Mouse (Mus musculus) intestine, postnatal 0 days (tissue): ENCODE data around the gene Pigf. TPM values are rescaled to one million over a fixed set of nuclear protein-coding genes. Genes with fewer than 3 reads are reported as not detected.
A peak's percentile ranks its signal among the peaks of the same experiment; 100 is the strongest.

Experiments used
- ATAC-seq: fragments of 200-750 bp; cut with Nextera tagmentation; 2 replicates; pipeline ENCODE4 v1.8.0; 2017; ENCODE audit warnings: mild to moderate bottlenecking, moderate TSS enrichment, moderate library complexity
- H3K27ac ChIP-seq: fragments of 300-500 bp; sonication (generic); 2 replicates; pipeline ENCODE4 v1.5.1; 2014; ENCODE audit warnings: mild to moderate bottlenecking, low read depth, low read length, moderate library complexity
- H3K27me3 ChIP-seq: fragments of 300-500 bp; sonication (generic); replicated peaks from 2 replicates; pipeline ENCODE4 v1.6.1; 2014; ENCODE audit warnings: low read length, mixed read lengths; ENCODE audit not compliant: control insufficient read depth, insufficient read depth
- H3K36me3 ChIP-seq: fragments of 300-500 bp; sonication (generic); 2 replicates; pipeline ENCODE4 v1.6.1; 2014; ENCODE audit warnings: mild to moderate bottlenecking, moderate library complexity; ENCODE audit not compliant: control insufficient read depth, insufficient read depth
- H3K4me1 ChIP-seq: fragments of 300-500 bp; sonication (generic); replicated peaks from 2 replicates; pipeline ENCODE4 v1.6.1; 2014; ENCODE audit warnings: antibody characterized with exemption, low read length, mixed read lengths; ENCODE audit not compliant: control insufficient read depth, insufficient read depth
- H3K4me2 ChIP-seq: fragments of 300-500 bp; sonication (generic); replicated peaks from 2 replicates; pipeline ENCODE4 v1.6.1; 2014; ENCODE audit warnings: low read depth, mild to moderate bottlenecking, moderate library complexity
- H3K4me3 ChIP-seq: fragments of 300-500 bp; sonication (generic); 2 replicates; pipeline ENCODE4 v1.5.1; 2014; ENCODE audit warnings: low read depth, low read length
- H3K9ac ChIP-seq: fragments of 300-500 bp; sonication (generic); 2 replicates; pipeline ENCODE4 v1.6.1; 2014; ENCODE audit warnings: mild to moderate bottlenecking, low read depth, low read length
- H3K9me3 ChIP-seq: fragments of 300-500 bp; sonication (generic); 2 replicates; pipeline ENCODE4 v1.6.1; 2016; ENCODE audit warnings: mixed run types; ENCODE audit not compliant: control insufficient read depth
- CTCF ChIP-seq: sonication (generic); IDR thresholded peaks from 2 replicates; pipeline ENCODE4 v1.5.1; 2016; ENCODE audit warnings: low read depth, mild to moderate bottlenecking, control low read depth, antibody characterized with exemption, moderate library complexity
- WGBS: fragments of 180-500 bp; shearing (Covaris S2); extraction: QIAGEN DNeasy Blood & Tissue Kit; methylation state at CpG from one replicate; pipeline ENCODE4 v1.1.7; 2014; 5-methylcytosine and 5-hydroxymethylcytosine counted together
- polyA plus RNA-seq: library from polyadenylated mRNA; unstranded; fragments of >200 nt; fragmentation: Nextera tagmentation; extraction: Ambion mirVana; gene quantifications from 2 replicates; pipeline ENCODE4 v1.2.1, GENCODE M21; 2015

Gene Pigf
- polyA plus RNA-seq, 1 experiment from 2014 or later: 42.6 TPM

- peak; percentile 60 for ATAC-seq
- under 1% methylated on average over 15 of the region's 15 CpGs for WGBS
- H3K27ac ChIP-seq: no peak overlapping the region
- no peaks in the 10 kb centered on the region for H3K36me3 ChIP-seq
- no peaks in the 10 kb centered on the region for H3K4me1 ChIP-seq
- H3K4me2 ChIP-seq: no peak overlapping the region
- H3K9ac ChIP-seq: no peak overlapping the region
- H3K27me3 ChIP-seq: no peaks in the 10 kb centered on the region
- H3K4me3 ChIP-seq: no peak overlapping the region
- no peaks in the 10 kb centered on the region for H3K9me3 ChIP-seq
- TF ChIP-seq CTCF: peak; percentile 100
Measured at GRCm38 (mm10) chr17:87044364-87044763, 19.2 kb upstream of the Pigf start.

- Histone ChIP-seq H3K4me3 (no peak overlapping the region), H3K27me3 (no peaks in the 10 kb centered on the region), H3K36me3 (no peaks in the 10 kb centered on the region), H3K9me3 (no peaks in the 10 kb centered on the region), H3K4me1 (no peaks in the 10 kb centered on the region), H3K4me2 (no peak overlapping the region), H3K9ac (no peak overlapping the region), H3K27ac (no peak overlapping the region)
- TF ChIP-seq CTCF: no peak
- WGBS: 61% methylated on average over 19 of the region's 19 CpGs
- no peak for ATAC-seq
Measured at GRCm38 (mm10) chr17:87041739-87042138, 16.5 kb upstream of the Pigf start.

- H3K9me3 ChIP-seq: no peaks in the 10 kb centered on the region
- H3K9ac ChIP-seq: no peak overlapping the region
- peaks cover 5% of the 10 kb centered on the region; the same call in 1 of the 2 replicates for H3K36me3 ChIP-seq
- no peaks in the 10 kb centered on the region for H3K27me3 ChIP-seq
- ATAC-seq: no peak
- 90% methylated on average over 5 of the region's 5 CpGs for WGBS
- no peak overlapping the region for H3K4me3 ChIP-seq
- H3K27ac ChIP-seq: no peak overlapping the region
- H3K4me1 ChIP-seq: no peaks in the 10 kb centered on the region
- TF ChIP-seq CTCF: no peak
- no peak overlapping the region for H3K4me2 ChIP-seq
Measured at GRCm38 (mm10) chr17:87038496-87038895, 13.3 kb upstream of the Pigf start.

GRCm38 (mm10) chr17:87036141-87037073 is 11.2 kb upstream of the Pigf start:
- Histone ChIP-seq H3K36me3 (peaks cover 7% of the 10 kb centered on the region; the same call in 1 of the 2 replicates), H3K9me3 (no peaks in the 10 kb centered on the region), H3K9ac (no peak overlapping the region), H3K4me3 (no peak overlapping the region), H3K27ac (peak overlapping the region; percentile 31; the same call in 1 of the 2 replicates), H3K27me3 (no peaks in the 10 kb centered on the region), H3K4me2 (no peak overlapping the region), H3K4me1 (no peaks in the 10 kb centered on the region)
- TF ChIP-seq CTCF: peak; percentile 87
- 27% methylated on average over 10 of the region's 10 CpGs for WGBS
- peak; percentile 85 for ATAC-seq

- Histone ChIP-seq H3K27ac (peak overlapping the region; percentile 42), H3K4me2 (peak overlapping the region; percentile 94), H3K4me1 (no peaks in the 10 kb centered on the region; the same call in 1 of the 2 replicates), H3K27me3 (no peaks in the 10 kb centered on the region), H3K4me3 (peak overlapping the region; percentile 96), H3K36me3 (peaks cover 3% of the 10 kb centered on the region; the same call in 1 of the 2 replicates), H3K9ac (peak overlapping the region; percentile 62), H3K9me3 (no peaks in the 10 kb centered on the region)
- no peak for TF ChIP-seq CTCF
- peak; percentile 72 for ATAC-seq
- under 1% methylated on average over 55 of the region's 55 CpGs for WGBS
Measured at GRCm38 (mm10) chr17:87024491-87025242, 539 bp downstream of the Pigf start.

GRCm38 (mm10) chr17:87019692-87020091 is 5.5 kb downstream of the Pigf start:
- Histone ChIP-seq H3K9ac (0 out of 2 replicates have a peak overlapping the region, but pooled peaks have one; percentile 12), H3K4me1 (no peaks in the 10 kb centered on the region; the same call in 1 of the 2 replicates), H3K4me3 (no peak overlapping the region), H3K27me3 (no peaks in the 10 kb centered on the region), H3K27ac (peak overlapping the region; percentile 60), H3K4me2 (peak overlapping the region; percentile 51), H3K9me3 (no peaks in the 10 kb centered on the region), H3K36me3 (0 out of 2 replicates have a peak, but pooled peaks cover 6% of the 10 kb centered on the region)
- no peak for TF ChIP-seq CTCF
- ATAC-seq: 0 out of 2 replicates have a peak, but pooled peaks have one; percentile 13
- 34% methylated on average over 5 of the region's 5 CpGs for WGBS
